Mouse (Mus musculus) neural tube, embryonic 15.5 days (tissue): Measurements from ENCODE around the gene Egfl6. TPM values are rescaled to one million over a fixed set of nuclear protein-coding genes. Genes with fewer than 3 reads are reported as not detected.
"Not testable (repeated sequence)": the region's sequence is repeated elsewhere in the genome, so short reads cannot be mapped to it uniquely, and the experiment has no call there.

Source experiments
- ATAC-seq: fragments of 200-750 bp; cut with Nextera tagmentation; 2 replicates; pipeline ENCODE4 v1.8.0; 2017; ENCODE audit warnings: mild to moderate bottlenecking, moderate TSS enrichment, moderate library complexity; ENCODE audit not compliant: low FRiP score
- H3K27ac ChIP-seq: fragments of 300-500 bp; sonication (generic); replicated peaks from 2 replicates; pipeline ENCODE4 v1.5.1; 2015; ENCODE audit warnings: mild to moderate bottlenecking, inconsistent platforms
- H3K27me3 ChIP-seq: fragments of 300-500 bp; sonication (generic); replicated peaks from 2 replicates; pipeline ENCODE4 v1.6.1; 2015; ENCODE audit warnings: inconsistent platforms
- H3K36me3 ChIP-seq: fragments of 300-500 bp; sonication (generic); 2 replicates; pipeline ENCODE4 v1.6.1; 2015; ENCODE audit warnings: inconsistent platforms
- H3K4me1 ChIP-seq: fragments of 300-500 bp; sonication (generic); 2 replicates; pipeline ENCODE4 v1.6.1; 2015; ENCODE audit warnings: inconsistent platforms
- H3K4me2 ChIP-seq: fragments of 300-500 bp; sonication (generic); 2 replicates; pipeline ENCODE4 v1.6.1; 2015; ENCODE audit warnings: inconsistent platforms, mild to moderate bottlenecking, moderate library complexity
- H3K4me3 ChIP-seq: fragments of 300-500 bp; sonication (generic); replicated peaks from 2 replicates; pipeline ENCODE4 v1.5.1; 2015; ENCODE audit warnings: mild to moderate bottlenecking, inconsistent platforms
- H3K9ac ChIP-seq: fragments of 300-500 bp; sonication (generic); replicated peaks from 2 replicates; pipeline ENCODE4 v1.6.1; 2015; ENCODE audit warnings: mild to moderate bottlenecking, inconsistent platforms
- H3K9me3 ChIP-seq: fragments of 300-500 bp; sonication (generic); replicated peaks from 2 replicates; pipeline ENCODE4 v1.6.1; 2016; ENCODE audit warnings: inconsistent platforms
- WGBS: fragments of 180-500 bp; shearing (Covaris S2); methylation state at CpG from one replicate; pipeline ENCODE4 v1.1.7; 2015; ENCODE audit warnings: mixed read lengths; 5-methylcytosine and 5-hydroxymethylcytosine counted together
- polyA plus RNA-seq: library from polyadenylated mRNA; unstranded; fragments of >200 nt; fragmentation: Nextera tagmentation; extraction: Ambion mirVana; gene quantifications from 2 replicates; pipeline ENCODE4 v1.2.1, GENCODE M21; 2015

Gene Egfl6
- polyA plus RNA-seq, 1 experiment from 2014 or later: 6.6 TPM

- peaks cover 7% of the 10 kb centered on the region; the same call in 1 of the 2 replicates for H3K27me3 ChIP-seq
- H3K27ac ChIP-seq: no peak overlapping the region
- H3K36me3 ChIP-seq: no peaks in the 10 kb centered on the region
- ATAC-seq: no peak
- no peak overlapping the region for H3K9ac ChIP-seq
- H3K4me1 ChIP-seq: no peaks in the 10 kb centered on the region; the same call in 1 of the 2 replicates
- H3K4me3 ChIP-seq: no peak overlapping the region
- H3K9me3 ChIP-seq: no peaks in the 10 kb centered on the region
- H3K4me2 ChIP-seq: no peak overlapping the region
- 93% methylated on average over 3 of the region's 3 CpGs for WGBS
Observed at GRCm38 (mm10) chrX:166515923-166516322, 69.6 kb downstream of the Egfl6 start.

- H3K27ac ChIP-seq, H3K9ac ChIP-seq, H3K4me1 ChIP-seq, H3K4me3 ChIP-seq, ATAC-seq, H3K9me3 ChIP-seq, H3K36me3 ChIP-seq, H3K27me3 ChIP-seq: not testable (repeated sequence)
- peak overlapping the region; percentile 42 for H3K4me2 ChIP-seq
- 20% methylated on average over 12 of the region's 12 CpGs for WGBS
Observed at GRCm38 (mm10) chrX:166514035-166514434, 71.5 kb downstream of the Egfl6 start.

- ATAC-seq: no peak
- H3K27me3 ChIP-seq: peaks cover 7% of the 10 kb centered on the region; the same call in 1 of the 2 replicates
- WGBS: 98% methylated on average over 4 of the region's 4 CpGs
- no peak overlapping the region for H3K27ac ChIP-seq
- no peak overlapping the region for H3K9ac ChIP-seq
- H3K9me3 ChIP-seq: no peaks in the 10 kb centered on the region
- no peaks in the 10 kb centered on the region; the same call in 1 of the 2 replicates for H3K4me1 ChIP-seq
- H3K36me3 ChIP-seq: no peaks in the 10 kb centered on the region
- H3K4me2 ChIP-seq: no peak overlapping the region
- H3K4me3 ChIP-seq: no peak overlapping the region
Observed at GRCm38 (mm10) chrX:166512071-166512470, 73.4 kb downstream of the Egfl6 start.

GRCm38 (mm10) chrX:166511107-166511506 lies 74.4 kb downstream of the Egfl6 start:
- no peak for ATAC-seq
- Histone ChIP-seq H3K27ac (no peak overlapping the region), H3K36me3 (no peaks in the 10 kb centered on the region), H3K27me3 (peaks cover 7% of the 10 kb centered on the region; the same call in 1 of the 2 replicates), H3K9me3 (no peaks in the 10 kb centered on the region), H3K4me2 (0 out of 2 replicates have a peak overlapping the region, but pooled peaks have one; percentile 44), H3K9ac (no peak overlapping the region), H3K4me3 (no peak overlapping the region), H3K4me1 (no peaks in the 10 kb centered on the region; the same call in 1 of the 2 replicates)

GRCm38 (mm10) chrX:166509761-166510738 lies 75.5 kb downstream of the Egfl6 start:
- no peaks in the 10 kb centered on the region for H3K9me3 ChIP-seq
- H3K4me3 ChIP-seq: peak overlapping the region; percentile 54
- 23% methylated on average over 59 of the region's 65 CpGs for WGBS
- H3K4me2 ChIP-seq: peak overlapping the region; percentile 51
- peak overlapping the region; percentile 98 for H3K27ac ChIP-seq
- H3K27me3 ChIP-seq: 0 out of 2 replicates have a peak, but pooled peaks cover 4% of the 10 kb centered on the region
- no peaks in the 10 kb centered on the region; the same call in 1 of the 2 replicates for H3K4me1 ChIP-seq
- H3K36me3 ChIP-seq: no peaks in the 10 kb centered on the region
- ATAC-seq: peak; percentile 99
- peak overlapping the region; percentile 67 for H3K9ac ChIP-seq

- H3K9ac ChIP-seq: no peak overlapping the region
- WGBS: 70% methylated on average over 2 of the region's 2 CpGs
- H3K4me1 ChIP-seq: no peaks in the 10 kb centered on the region
- ATAC-seq: no peak
- no peaks in the 10 kb centered on the region for H3K36me3 ChIP-seq
- H3K4me3 ChIP-seq: no peak overlapping the region
- H3K27ac ChIP-seq: no peak overlapping the region
- no peaks in the 10 kb centered on the region for H3K9me3 ChIP-seq
- no peaks in the 10 kb centered on the region for H3K27me3 ChIP-seq
- no peak overlapping the region for H3K4me2 ChIP-seq
Observed at GRCm38 (mm10) chrX:166504421-166504820, 81.1 kb downstream of the Egfl6 start.

- Histone ChIP-seq H3K27ac (no peak overlapping the region), H3K36me3 (no peaks in the 10 kb centered on the region), H3K4me3 (no peak overlapping the region), H3K27me3 (no peaks in the 10 kb centered on the region), H3K4me2 (no peak overlapping the region), H3K9ac (no peak overlapping the region), H3K9me3 (no peaks in the 10 kb centered on the region), H3K4me1 (no peaks in the 10 kb centered on the region)
- 59% methylated on average over 1 of the region's 1 CpGs for WGBS
- no peak for ATAC-seq
Observed at GRCm38 (mm10) chrX:166499496-166500190, 85.9 kb downstream of the Egfl6 start.

- H3K36me3 ChIP-seq: no peaks in the 10 kb centered on the region
- no peaks in the 10 kb centered on the region for H3K9me3 ChIP-seq
- H3K9ac ChIP-seq: no peak overlapping the region
- no peaks in the 10 kb centered on the region for H3K4me1 ChIP-seq
- no peaks in the 10 kb centered on the region for H3K27me3 ChIP-seq
- no peak for ATAC-seq
- H3K4me2 ChIP-seq: no peak overlapping the region
- no peak overlapping the region for H3K4me3 ChIP-seq
- no peak overlapping the region for H3K27ac ChIP-seq
- WGBS: 35% methylated on average over 4 of the region's 4 CpGs
Observed at GRCm38 (mm10) chrX:166497771-166498170, 87.7 kb downstream of the Egfl6 start.

- no peak overlapping the region for H3K9ac ChIP-seq
- WGBS: 98% methylated on average over 2 of the region's 2 CpGs
- no peaks in the 10 kb centered on the region for H3K27me3 ChIP-seq
- no peak overlapping the region for H3K4me3 ChIP-seq
- no peaks in the 10 kb centered on the region for H3K4me1 ChIP-seq
- no peaks in the 10 kb centered on the region for H3K36me3 ChIP-seq
- H3K4me2 ChIP-seq: no peak overlapping the region
- H3K27ac ChIP-seq: no peak overlapping the region
- ATAC-seq: no peak
- no peaks in the 10 kb centered on the region for H3K9me3 ChIP-seq
Observed at GRCm38 (mm10) chrX:166495052-166495451, 90.5 kb downstream of the Egfl6 start.

GRCm38 (mm10) chrX:166479365-166479983 lies 106.0 kb downstream of the Egfl6 start, which contains the start of gene Rab9:
Gene Rab9 (minus strand): TSS chrX:166479867.
- peak within 1 kb of the TSS; percentile 62 for H3K4me2 ChIP-seq
- peak within 1 kb of the TSS; percentile 53 for H3K9ac ChIP-seq
- no peaks in the 10 kb centered on the region; the same call in none of the 2 replicates for H3K27me3 ChIP-seq
- H3K27ac ChIP-seq: peak within 1 kb of the TSS; percentile 84
- 0 out of 2 replicates have a peak, but pooled peaks cover 9% of the 10 kb centered on the region for H3K4me1 ChIP-seq
- 20% methylated on average over 37 of the region's 41 CpGs for WGBS
- no peaks in the 10 kb centered on the region for H3K9me3 ChIP-seq
- ATAC-seq: peak; percentile 99
- no peaks in the 10 kb centered on the region for H3K36me3 ChIP-seq
- peak within 1 kb of the TSS; percentile 59 for H3K4me3 ChIP-seq
